Mouse (Mus musculus) cerebellum, postnatal 4 days (tissue): Measurements from ENCODE around the gene Cdx2.

ENCODE experiments used
- DNase-seq, 2 experiments: peaks; one replicate each; pipeline ENCODE4 v3.0.0; 2022; ENCODE audit warnings: low spot score in 2 of 2, mixed read lengths in 1 of 2

The Cdx2 gene

GRCm38 (mm10) chr5:147260778-147261177 lies 46.3 kb downstream of the Cdx2 start:
- no peak for DNase-seq

- DNase-seq, result no peak
These were observed 46.9 kb downstream of the Cdx2 start for GRCm38 (mm10) chr5:147260189-147260588.
